Mouse (Mus musculus) thymus, adult 2 months (tissue): Measurements from ENCODE around the gene Rhof.

ENCODE experiments used
- CTCF ChIP-seq: fragments of 200-500 bp; IDR thresholded peaks from 2 replicates; pipeline ENCODE4 v1.5.1; 2012; ENCODE audit warnings: mild to moderate bottlenecking, control low read depth, low read length, moderate library complexity, borderline replicate concordance; ENCODE audit not compliant: control insufficient read depth, poor library complexity, insufficient read depth; ENCODE audit errors: extremely low read depth
- POLR2A ChIP-seq: fragments of 200-500 bp; IDR thresholded peaks from 2 replicates; pipeline ENCODE4 v1.6.1; 2012; ENCODE audit warnings: mild to moderate bottlenecking, low read length, control low read depth, moderate library complexity; ENCODE audit not compliant: control insufficient read depth, poor library complexity, insufficient read depth; ENCODE audit errors: extremely low read depth

- peak; percentile 65; the same call in 1 of the 2 replicates for TF ChIP-seq CTCF
- no peak for TF ChIP-seq POLR2A
These were observed 10.3 kb downstream of the Rhof start for GRCm38 (mm10) chr5:123122181-123122580.
